Mouse (Mus musculus) CH12.LX (cell line): Measurements from ENCODE around the gene Xpo4. TPM values are rescaled to one million over a fixed set of nuclear protein-coding genes. Genes with fewer than 3 reads are reported as not detected.

Experiments used
- DNase-seq: peaks from one replicate; pipeline ENCODE4 v3.0.0-alpha.2; 2013; ENCODE audit errors: extremely low read depth
- H3K27ac ChIP-seq: 2 replicates; pipeline ENCODE4 v1.5.1; 2012; ENCODE audit warnings: low read depth, mild to moderate bottlenecking, control low read depth, moderate library complexity; ENCODE audit not compliant: insufficient read depth
- H3K27me3 ChIP-seq: replicated peaks from 2 replicates; pipeline ENCODE3; 2012; ENCODE audit warnings: inconsistent platforms
- H3K36me3 ChIP-seq, 2 experiments: replicated peaks in 1 of 2; 2 replicates each; pipeline versions ENCODE3 to v1.6.1; 2012; ENCODE audit warnings: inconsistent platforms in 1 of 2, low read length in 1 of 2, mild to moderate bottlenecking in 1 of 2, mixed read lengths in 1 of 2, moderate library complexity in 1 of 2; ENCODE audit not compliant: control insufficient read depth in 1 of 2, insufficient read depth in 1 of 2
- H3K4me1 ChIP-seq, 2 experiments: 2 replicates each; pipeline ENCODE4 v1.6.1; 2012; ENCODE audit warnings: inconsistent platforms in 1 of 2, moderate library complexity in 1 of 2; ENCODE audit not compliant: insufficient read depth in 2 of 2, control insufficient read depth in 1 of 2
- H3K4me2 ChIP-seq: 2 replicates; pipeline ENCODE4 v1.6.1; 2012; ENCODE audit warnings: low read depth, mild to moderate bottlenecking, control low read depth; ENCODE audit not compliant: poor library complexity, insufficient read depth, severe bottlenecking
- H3K4me3 ChIP-seq, 3 experiments: fragments of 150-350 bp in 1 of 3; sonication (generic) in 1 of 3; replicated peaks in 1 of 3; 2 replicates each; pipeline versions ENCODE3 to v1.5.1; 2011 to 2012; ENCODE audit warnings: low read depth in 2 of 3, low read length in 2 of 3, mild to moderate bottlenecking in 2 of 3, moderate library complexity in 2 of 3, control low read depth in 1 of 3, improper control_type of control experiment in 1 of 3, inconsistent platforms in 1 of 3, mixed read lengths in 1 of 3; ENCODE audit not compliant: poor library complexity in 1 of 3
- H3K79me2 ChIP-seq: replicated peaks from 2 replicates; pipeline ENCODE4 v1.6.1; 2012; ENCODE audit warnings: mild to moderate bottlenecking, moderate library complexity; ENCODE audit not compliant: control insufficient read depth, poor library complexity, insufficient read depth, severe bottlenecking; ENCODE audit errors: extremely low read depth
- H3K9ac ChIP-seq: 2 replicates; pipeline ENCODE4 v1.6.1; 2012; ENCODE audit warnings: low read depth, mild to moderate bottlenecking, control low read depth, moderate library complexity; ENCODE audit not compliant: insufficient read depth
- H3K9me3 ChIP-seq: replicated peaks from 2 replicates; pipeline ENCODE3; 2012; ENCODE audit warnings: low read length, inconsistent platforms, mixed read lengths
- CTCF ChIP-seq, 2 experiments: IDR thresholded peaks in 1 of 2; conservative IDR thresholded peaks in 1 of 2; 2 replicates each; pipeline ENCODE4 v1.5.1; 2011 to 2012; ENCODE audit warnings: low read depth in 2 of 2, low read length in 2 of 2, improper control_type of control experiment in 1 of 2, inconsistent platforms in 1 of 2, mild to moderate bottlenecking in 1 of 2, moderate library complexity in 1 of 2
- GABPA ChIP-seq: IDR thresholded peaks from 2 replicates; pipeline ENCODE4 v1.6.1; 2012; ENCODE audit warnings: low read depth, low read length, improper control_type of control experiment, inconsistent platforms; ENCODE audit not compliant: insufficient replicate concordance
- JUN ChIP-seq: IDR thresholded peaks from 2 replicates; pipeline ENCODE4 v1.6.1; 2011; ENCODE audit warnings: low read depth, mild to moderate bottlenecking, low read length, improper control_type of control experiment, moderate library complexity; ENCODE audit not compliant: insufficient read depth
- MAFK ChIP-seq: IDR thresholded peaks from 2 replicates; pipeline ENCODE4 v1.6.1; 2011; ENCODE audit warnings: low read length, improper control_type of control experiment; ENCODE audit not compliant: insufficient replicate concordance
- MAX ChIP-seq: IDR thresholded peaks from 2 replicates; pipeline ENCODE4 v1.6.1; 2011; ENCODE audit warnings: low read length, improper control_type of control experiment
- MAZ ChIP-seq: IDR thresholded peaks from 2 replicates; pipeline ENCODE4 v1.6.1; 2012; ENCODE audit warnings: low read depth, mild to moderate bottlenecking, inconsistent platforms, low read length, improper control_type of control experiment, moderate library complexity
- NRF1 ChIP-seq: IDR thresholded peaks from 2 replicates; pipeline ENCODE4 v1.6.1; 2014; ENCODE audit warnings: low read depth, mild to moderate bottlenecking, inconsistent platforms, low read length, improper control_type of control experiment, moderate library complexity
- RCOR1 ChIP-seq: conservative IDR thresholded peaks from 2 replicates; pipeline ENCODE4 v1.6.1; 2012; ENCODE audit warnings: low read depth, mild to moderate bottlenecking, inconsistent platforms, low read length, improper control_type of control experiment
- TCF12 ChIP-seq: IDR thresholded peaks from 2 replicates; pipeline ENCODE4 v1.6.1; 2014; ENCODE audit warnings: low read depth, mild to moderate bottlenecking, inconsistent platforms, low read length, improper control_type of control experiment
- UBTF ChIP-seq: IDR thresholded peaks from 2 replicates; pipeline ENCODE4 v1.6.1; 2012; ENCODE audit warnings: low read depth, mild to moderate bottlenecking, inconsistent platforms, low read length, improper control_type of control experiment, moderate library complexity
- USF1 ChIP-seq: IDR thresholded peaks from 2 replicates; pipeline ENCODE4 v1.6.1; 2014; ENCODE audit warnings: low read depth, mild to moderate bottlenecking, inconsistent platforms, low read length, improper control_type of control experiment
- USF2 ChIP-seq: conservative IDR thresholded peaks from 2 replicates; pipeline ENCODE4 v1.6.1; 2011; ENCODE audit warnings: low read depth, low read length, improper control_type of control experiment
- ZC3H11A ChIP-seq: IDR thresholded peaks from 2 replicates; pipeline ENCODE4 v1.6.1; 2012; ENCODE audit warnings: low read depth, mild to moderate bottlenecking, inconsistent platforms, low read length, improper control_type of control experiment
- ZNF384 ChIP-seq: IDR thresholded peaks from 2 replicates; pipeline ENCODE4 v1.6.1; 2012; ENCODE audit warnings: low read depth, low read length, improper control_type of control experiment, inconsistent platforms
- dilution Hi-C: fragments of 300-500 bp; cut with MboI; formaldehyde crosslinking; loops from 2 replicates; pipeline ENCODE4 v1.14.3; 2020; ENCODE audit warnings: low sequenced_read_pairs; ENCODE audit not compliant: extremely low pct_unique_long_range_greater_than_20kb, extremely low pct_ligation_motif_present
- in situ Hi-C: fragments of 300-500 bp; cut with MboI; formaldehyde crosslinking; loops from 3 replicates; pipeline ENCODE4 v1.14.3; 2019; ENCODE audit warnings: low sequenced_read_pairs, low pct_ligation_motif_present, low pct_unique_long_range_greater_than_20kb, mixed read lengths
- polyA plus RNA-seq: library from polyadenylated mRNA; unstranded; fragments of >175 nt; gene quantifications from 2 replicates; pipeline ENCODE4 v1.2.1, GENCODE M21; 2012; ENCODE audit warnings: low read depth; ENCODE audit not compliant: insufficient read length
- total RNA-seq, 2 experiments: library from RNA; depleted of rRNA; stranded (reverse); fragments of 300-350 nt in 1 of 2; fragments of >200 nt in 1 of 2; gene quantifications; 2 replicates each; pipeline ENCODE4 v1.2.3; 2012 to 2014

Xpo4 gene
- total and polyA plus RNA-seq, 3 experiments = 30.2 to 47.3 (median 43.0) TPM

- dilution Hi-C loops = no loop called here
- Histone ChIP-seq H3K4me1 (no peaks in the 10 kb centered on the region), H3K27me3 (no peaks in the 10 kb centered on the region), H3K9me3 (no peaks in the 10 kb centered on the region), H3K79me2 (no peaks in the 10 kb centered on the region), H3K36me3 (peaks cover 60 to 91% of the 10 kb centered on the region in 2 experiments), H3K9ac (no peak overlapping the region), H3K4me3 (no peak overlapping the region), H3K4me2 (no peak overlapping the region), H3K27ac (no peak overlapping the region)
- DNase-seq = no peak
- in situ Hi-C loops = no loop called here
- TF ChIP-seq RCOR1 (no peak), USF2 (no peak), CTCF (conservative IDR thresholded peaks at IDR 0.05 in 1 of 2, IDR thresholded peaks at IDR 0.05 in 1 of 2; ENCODE audit: low read depth in 2 of 2, low read length in 2 of 2) (no peak), MAFK (no peak), UBTF (no peak), GABPA (no peak), ZNF384 (no peak), JUN (no peak)
These were observed 73.4 kb downstream of the Xpo4 start for GRCm38 (mm10) chr14:57591830-57592229.

- no peaks in the 10 kb centered on the region for H3K27me3 ChIP-seq
- peaks cover 21 to 45% of the 10 kb centered on the region in 2 experiments for H3K36me3 ChIP-seq
- dilution Hi-C loops = no loop called here
- no peak overlapping the region for H3K4me2 ChIP-seq
- TF ChIP-seq ZC3H11A (no peak), MAZ (no peak), MAX (no peak), NRF1 (no peak), TCF12 (no peak), USF1 (no peak)
- peaks cover 9% of the 10 kb centered on the region for H3K9me3 ChIP-seq
- no peak overlapping the region for H3K9ac ChIP-seq
- H3K4me1 ChIP-seq = 0 out of 4 replicates have a peak, but pooled peaks cover 0 to 4% of the 10 kb centered on the region in 2 experiments
- no peaks in the 10 kb centered on the region for H3K79me2 ChIP-seq
- H3K27ac ChIP-seq = no peak overlapping the region
- no peak overlapping the region for H3K4me3 ChIP-seq
- in situ Hi-C loops = no loop called here
- DNase-seq = no peak
These were observed 88.7 kb downstream of the Xpo4 start for GRCm38 (mm10) chr14:57576364-57577060.
